Mouse (Mus musculus): ENCODE measurements around the gene Foxn1.

The Foxn1 gene

DNA sequence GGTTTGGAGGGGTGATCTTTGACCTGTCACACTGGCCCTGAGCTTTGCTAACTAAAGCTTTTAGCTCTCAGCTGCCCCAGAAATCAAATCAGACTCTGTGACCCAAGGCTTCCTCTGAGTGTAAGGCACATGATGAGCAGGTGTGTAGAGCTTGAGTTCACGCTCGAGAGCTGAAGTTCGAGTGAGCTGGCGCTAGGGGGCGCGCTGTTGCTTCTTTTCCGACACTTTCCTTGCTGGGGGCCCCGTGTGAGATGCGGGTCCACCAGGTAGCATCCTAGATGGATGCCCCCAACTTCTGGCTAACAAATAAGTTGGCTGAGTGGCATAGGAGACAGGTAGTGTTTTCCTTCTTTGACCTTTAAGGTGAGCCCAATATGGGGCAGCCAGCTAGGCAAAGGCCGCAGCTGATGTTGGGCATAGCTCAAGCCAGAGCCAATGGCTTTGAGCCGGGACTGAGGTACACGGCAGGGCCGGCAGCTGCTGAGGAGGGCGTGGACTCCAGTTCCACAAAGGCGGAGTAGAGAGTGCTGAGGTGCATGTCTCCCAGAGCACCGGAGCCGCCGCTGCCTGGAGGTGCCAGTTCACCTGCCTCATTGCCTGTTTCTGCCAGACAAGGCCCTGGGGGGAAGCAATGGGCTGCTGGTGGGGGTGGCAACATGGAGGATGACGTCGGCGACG, 27.9 kb downstream of the Foxn1 start:
- no peak for DNase-seq (ENCODE audit: low read depth, low spot score)

DNA sequence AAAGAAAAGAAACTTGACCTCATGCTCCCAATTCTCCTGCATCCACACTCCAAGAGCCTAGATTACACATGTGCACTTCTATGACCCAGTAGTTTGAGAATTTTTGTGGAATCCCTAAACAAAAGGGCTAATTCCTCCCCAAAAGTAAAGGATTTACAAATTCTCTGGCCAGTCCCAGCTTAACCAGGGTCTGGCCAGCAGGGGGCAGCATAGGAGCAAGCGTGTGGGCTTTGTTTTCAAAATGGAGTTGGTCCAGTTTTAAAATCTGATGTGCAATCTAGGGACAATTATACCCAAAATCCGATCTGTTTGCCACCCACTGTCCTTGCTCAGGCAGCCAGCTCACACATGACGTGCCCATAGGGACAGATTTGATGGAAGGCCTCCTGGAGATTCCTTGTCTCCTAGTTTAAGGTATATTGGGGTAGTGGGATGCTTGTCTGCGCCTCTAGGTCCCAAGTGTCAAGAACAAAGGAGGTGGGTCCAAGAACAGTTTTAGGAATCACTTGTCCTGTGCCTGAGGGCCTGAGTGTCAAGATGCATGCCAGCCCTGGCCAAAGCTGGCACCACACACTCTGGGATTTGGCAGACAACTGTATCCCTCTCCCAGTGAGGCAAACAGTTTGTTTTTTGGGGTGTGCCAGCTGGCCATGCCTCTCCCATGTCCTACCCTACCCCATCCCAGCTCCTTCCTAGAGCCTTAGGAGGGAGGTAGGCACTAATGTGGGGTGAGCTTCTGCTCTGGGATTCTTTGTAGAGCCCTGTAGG, 30.7 kb downstream of the Foxn1 start:
- DNase-seq (ENCODE audit: low read depth, low spot score), result peak; percentile 75

DNA sequence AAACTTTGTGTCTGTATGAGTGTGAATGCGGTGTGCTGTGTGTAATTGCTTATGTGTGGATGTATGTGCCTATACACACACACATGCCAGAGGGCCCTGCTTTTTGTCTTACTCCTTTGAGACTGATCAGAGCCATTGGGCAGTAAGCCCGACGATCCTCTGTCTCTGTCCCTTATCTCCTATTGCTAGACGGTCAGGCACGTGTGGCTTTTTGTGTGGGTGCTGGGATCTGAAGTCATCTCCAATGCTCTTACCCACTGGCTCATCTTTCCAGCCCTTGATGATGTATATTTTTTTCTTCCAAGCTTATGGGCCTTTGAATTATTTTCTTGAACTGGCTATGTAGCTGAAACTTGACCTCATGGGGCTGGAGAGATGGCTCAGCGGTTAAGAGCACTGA, 31.5 kb downstream of the Foxn1 start:
- DNase-seq (ENCODE audit: low read depth, low spot score), result no peak

DNA sequence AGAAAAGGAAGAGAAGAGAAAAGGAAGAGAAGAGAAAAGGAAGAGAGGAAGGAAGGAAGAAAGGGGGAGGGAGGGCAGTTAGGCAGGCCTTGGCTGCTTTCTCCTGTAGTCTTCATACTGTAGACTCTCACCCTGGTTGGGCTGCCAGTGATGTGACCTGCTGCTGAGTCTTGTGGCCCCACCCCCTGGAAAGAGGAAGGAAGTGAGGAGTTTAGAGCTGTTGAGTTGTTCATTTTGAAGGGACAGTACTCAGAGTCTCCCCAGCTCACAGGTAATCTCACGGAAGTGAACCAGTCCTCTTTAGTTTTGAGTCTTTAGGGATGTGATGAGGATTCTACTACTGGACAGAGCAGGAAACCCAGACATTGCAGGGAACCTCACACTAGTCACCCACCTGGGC, 33.3 kb downstream of the Foxn1 start:
- no peak for DNase-seq (ENCODE audit: low read depth, low spot score)

DNA sequence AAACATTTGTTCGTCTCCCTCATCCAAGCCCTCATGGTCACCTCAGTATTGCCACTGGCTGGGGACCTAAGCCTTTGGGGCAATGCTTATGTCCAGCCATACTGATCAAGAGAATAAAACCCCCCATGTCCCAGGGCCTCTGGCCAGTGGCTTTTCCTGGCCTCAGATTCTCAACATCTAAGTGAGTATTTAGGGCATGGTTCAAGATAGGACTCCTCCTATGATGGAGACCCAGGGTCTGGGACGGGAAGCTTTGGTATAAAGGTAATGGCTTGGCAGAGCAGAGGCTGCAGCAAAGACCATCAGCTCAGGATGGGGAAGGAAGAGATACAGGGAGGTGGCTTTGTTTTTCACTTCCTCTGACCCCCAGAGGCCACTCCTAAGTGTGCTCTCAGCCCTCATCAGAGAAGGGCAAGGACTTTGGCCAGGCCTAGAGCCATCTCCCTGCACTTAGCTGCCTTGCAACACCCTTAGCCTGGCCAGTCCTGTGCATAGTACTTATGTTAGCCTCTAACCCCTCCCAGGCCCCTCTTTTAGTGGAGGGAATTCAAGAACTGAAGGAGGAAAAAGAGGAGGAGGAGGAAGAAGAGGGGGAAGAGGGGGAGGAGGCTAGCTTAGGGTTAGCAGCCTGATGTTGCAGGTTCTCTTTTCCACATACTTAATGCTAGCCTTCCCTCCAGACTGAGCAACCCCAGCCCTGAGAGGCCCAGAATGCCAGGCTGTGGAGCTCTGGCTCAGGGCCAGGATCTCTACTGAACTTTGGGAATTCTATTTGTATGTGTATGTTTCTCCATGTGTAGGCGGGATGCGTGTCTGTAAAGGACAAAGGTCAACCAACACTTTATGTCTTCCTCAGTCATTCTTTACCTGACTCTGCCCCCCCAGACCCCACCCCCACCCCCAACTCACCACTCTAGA, 36.7 kb downstream of the Foxn1 start:
- DNase-seq (ENCODE audit: low read depth, low spot score), result no peak

DNA sequence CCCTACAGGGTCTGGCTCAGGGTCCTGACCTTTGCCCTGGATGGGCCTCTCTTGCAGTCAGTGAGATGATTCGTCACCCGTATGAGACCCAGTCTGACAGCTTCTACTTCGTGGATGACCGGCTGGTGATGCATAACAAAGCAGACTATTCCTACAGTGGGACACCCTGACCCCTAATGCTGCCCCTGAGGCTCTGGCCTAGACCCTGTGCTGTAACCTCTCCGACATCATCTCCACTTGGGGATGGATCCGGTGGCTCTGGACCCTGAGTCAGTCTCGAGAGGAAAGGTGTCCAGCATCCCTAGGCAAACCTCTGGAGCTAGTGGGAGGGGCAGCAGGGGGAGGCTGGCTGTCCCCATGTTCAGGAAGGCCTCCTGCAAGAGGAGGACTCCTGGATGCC, 37.9 kb downstream of the Foxn1 start:
- DNase-seq (ENCODE audit: low read depth, low spot score), result no peak

DNA sequence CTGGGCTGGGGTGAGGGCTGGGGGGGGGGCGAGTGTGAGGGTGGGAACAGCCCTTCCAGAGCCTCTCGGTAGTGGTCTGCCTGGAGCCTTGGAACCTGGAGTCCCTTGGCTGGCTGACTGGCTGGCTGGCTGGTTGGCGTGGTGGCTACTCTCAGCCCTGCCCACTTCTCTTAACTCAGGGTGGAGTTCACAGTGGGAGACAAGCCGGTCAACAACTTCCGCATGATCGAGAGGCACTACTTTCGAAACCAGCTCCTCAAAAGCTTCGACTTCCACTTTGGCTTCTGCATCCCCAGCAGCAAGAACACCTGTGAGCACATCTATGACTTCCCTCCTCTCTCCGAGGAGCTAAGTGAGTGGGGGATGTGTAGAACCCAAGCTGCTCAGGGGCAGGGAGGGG, 38.5 kb downstream of the Foxn1 start:
- no peak for DNase-seq (ENCODE audit: low read depth, low spot score)

DNA sequence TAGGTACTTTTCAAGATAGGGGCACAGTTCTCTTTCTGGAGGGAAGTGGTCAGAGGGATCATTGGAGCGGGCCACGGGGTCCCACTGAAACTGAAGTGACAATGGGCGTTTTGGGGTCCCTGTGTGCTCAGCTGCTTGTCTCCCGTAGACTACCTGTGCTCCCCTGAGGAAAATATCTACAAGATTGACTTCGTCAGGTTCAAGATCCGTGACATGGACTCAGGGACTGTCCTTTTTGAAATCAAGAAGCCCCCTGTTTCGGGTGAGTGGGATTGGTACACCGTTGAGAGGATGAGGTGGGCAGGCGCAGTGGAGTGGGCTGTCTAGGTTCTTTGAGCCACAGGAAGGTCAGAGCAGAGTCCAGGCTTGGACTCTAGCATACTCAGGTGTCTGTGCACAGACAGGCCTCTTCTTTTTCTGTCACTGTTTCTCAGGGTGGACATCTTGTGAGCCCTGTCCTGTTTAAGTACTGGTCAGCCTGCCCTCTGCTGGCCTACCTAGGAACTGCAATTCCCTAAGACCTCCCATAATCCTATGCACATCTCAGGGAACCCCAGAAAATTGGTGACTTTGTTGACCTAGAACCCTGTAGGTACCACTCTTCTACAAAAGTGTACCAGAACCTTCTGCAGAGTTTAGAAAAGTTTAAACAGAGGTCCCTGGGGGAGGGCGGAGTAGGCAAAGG, 39.1 kb downstream of the Foxn1 start:
- peak; percentile 86 for DNase-seq (ENCODE audit: low read depth, low spot score)

DNA sequence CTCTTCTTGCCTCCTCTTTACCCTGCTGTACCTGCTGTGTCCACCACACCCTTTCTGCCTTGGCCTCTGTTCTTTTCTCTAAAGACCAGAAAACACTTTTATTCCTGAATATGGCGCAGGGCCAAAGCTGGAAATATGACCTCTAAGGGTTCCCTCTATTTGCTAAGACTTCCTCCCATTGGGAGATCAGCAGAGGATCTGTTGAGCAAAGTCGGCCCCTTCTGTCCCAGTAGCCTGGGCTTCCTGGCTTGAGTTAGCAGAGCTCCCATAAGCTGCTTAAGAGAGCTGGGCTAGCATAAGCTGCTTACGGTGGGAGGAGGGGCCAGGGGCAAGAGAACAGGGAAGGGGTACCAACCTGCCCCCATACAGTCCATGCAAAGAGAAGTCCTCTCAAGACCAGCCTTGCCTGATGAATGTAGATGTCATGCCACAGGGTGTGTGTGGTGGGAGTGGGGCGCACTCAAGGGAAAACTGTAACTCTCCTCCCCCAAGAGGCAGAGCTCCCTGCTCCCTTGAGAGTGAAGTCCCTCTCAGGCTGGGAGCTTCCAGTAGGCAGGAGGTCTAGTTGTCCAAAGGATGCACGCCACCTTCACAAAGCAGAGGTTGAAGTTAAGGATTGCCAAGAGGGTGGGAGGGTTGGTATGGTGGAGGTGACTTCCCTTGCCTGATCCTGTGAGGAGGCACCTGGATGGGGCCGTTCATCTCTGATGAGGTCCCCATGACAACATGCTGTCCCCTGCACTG, 39.9 kb downstream of the Foxn1 start:
- no peak for DNase-seq (ENCODE audit: low read depth, low spot score)

DNA sequence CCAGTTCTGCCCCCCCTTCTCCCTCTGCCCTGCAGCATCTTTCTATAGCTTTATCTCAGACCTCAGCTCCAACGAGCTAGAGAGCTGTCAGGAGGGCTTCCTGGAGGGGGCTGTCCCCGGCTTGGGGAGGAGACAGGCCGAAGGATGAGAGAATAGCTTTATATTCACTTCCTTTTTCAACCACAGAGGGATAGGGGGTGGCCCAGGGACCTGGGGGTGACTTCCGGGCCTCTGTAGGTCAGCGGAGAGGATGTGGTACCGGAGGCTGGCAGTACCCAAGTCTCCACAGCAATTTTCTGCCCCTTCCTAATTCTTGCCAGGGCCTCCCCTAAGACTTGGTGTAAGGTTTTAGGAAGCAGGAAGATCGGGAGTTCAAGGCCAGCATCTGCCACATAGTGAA, 40.6 kb downstream of the Foxn1 start:
- DNase-seq (ENCODE audit: low read depth, low spot score), result no peak

DNA sequence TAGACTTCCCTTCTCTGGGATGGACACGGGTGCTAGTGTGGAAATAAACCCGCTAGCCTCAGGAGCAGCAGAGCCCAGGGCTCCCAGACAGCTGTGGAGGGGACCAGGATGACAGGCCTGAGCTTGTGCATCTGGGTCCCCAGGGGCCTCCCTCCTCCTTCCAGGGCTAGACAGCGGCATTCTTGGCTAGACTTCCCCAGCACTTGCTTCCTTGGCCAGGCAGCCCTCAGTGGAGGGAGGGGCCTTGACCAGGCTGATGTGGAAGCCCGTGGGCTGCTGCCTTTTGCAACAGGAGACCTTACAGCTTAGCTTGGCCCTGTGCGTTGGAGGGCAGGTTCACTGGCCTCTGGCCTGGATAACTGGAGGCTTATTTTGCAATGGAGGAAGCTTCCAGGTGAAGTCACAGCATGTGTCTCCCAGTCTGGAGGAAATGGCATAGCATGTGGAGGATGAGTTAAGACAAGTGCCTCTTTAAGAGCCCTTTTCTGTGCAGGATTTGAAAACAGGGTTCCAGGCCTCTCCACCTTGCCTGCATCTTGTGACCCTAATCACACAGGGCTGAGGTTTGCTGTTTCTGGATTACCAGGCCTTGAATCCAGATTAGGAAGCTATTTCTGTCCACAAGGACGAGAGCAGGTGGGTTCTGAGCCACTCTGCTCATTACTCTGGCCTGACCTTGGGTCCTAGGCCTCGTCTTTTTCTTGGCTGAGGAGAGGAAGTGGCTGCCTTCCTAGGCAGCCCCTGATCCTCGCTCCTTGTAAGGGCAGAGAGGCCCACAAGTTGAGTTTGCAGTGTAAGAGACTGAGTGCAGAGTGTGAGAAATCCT, 41.3 kb downstream of the Foxn1 start:
- peak; percentile 39 for DNase-seq (ENCODE audit: low read depth, low spot score)

DNA sequence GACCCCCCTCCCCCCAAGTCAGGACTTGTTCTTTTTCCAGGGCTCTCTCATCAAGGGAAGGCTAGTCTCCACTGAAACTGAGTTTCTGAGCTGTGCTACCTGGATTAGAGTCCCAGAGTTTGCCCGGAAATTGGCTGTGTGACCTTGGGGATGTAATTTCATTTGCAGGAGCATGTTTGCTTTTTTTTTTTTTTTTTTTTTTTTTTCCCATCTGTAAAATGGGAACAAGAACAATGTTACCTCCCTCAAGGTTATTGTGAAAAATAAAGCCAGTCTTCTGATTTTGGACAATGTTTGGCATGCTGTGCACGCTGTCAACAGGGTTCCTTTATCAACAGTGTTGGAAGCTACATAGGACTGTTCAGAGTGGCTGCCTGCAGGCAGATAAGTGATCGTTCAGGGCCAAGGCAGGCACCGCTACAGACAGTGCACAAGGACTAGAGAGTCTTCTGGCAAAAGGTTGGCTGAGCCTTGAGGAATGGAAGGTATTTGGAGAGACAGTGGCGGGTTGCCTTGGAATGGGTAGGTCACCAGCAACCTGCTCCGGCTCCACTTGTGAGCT, 41.9 kb downstream of the Foxn1 start:
- DNase-seq (ENCODE audit: low read depth, low spot score), result no peak

DNA sequence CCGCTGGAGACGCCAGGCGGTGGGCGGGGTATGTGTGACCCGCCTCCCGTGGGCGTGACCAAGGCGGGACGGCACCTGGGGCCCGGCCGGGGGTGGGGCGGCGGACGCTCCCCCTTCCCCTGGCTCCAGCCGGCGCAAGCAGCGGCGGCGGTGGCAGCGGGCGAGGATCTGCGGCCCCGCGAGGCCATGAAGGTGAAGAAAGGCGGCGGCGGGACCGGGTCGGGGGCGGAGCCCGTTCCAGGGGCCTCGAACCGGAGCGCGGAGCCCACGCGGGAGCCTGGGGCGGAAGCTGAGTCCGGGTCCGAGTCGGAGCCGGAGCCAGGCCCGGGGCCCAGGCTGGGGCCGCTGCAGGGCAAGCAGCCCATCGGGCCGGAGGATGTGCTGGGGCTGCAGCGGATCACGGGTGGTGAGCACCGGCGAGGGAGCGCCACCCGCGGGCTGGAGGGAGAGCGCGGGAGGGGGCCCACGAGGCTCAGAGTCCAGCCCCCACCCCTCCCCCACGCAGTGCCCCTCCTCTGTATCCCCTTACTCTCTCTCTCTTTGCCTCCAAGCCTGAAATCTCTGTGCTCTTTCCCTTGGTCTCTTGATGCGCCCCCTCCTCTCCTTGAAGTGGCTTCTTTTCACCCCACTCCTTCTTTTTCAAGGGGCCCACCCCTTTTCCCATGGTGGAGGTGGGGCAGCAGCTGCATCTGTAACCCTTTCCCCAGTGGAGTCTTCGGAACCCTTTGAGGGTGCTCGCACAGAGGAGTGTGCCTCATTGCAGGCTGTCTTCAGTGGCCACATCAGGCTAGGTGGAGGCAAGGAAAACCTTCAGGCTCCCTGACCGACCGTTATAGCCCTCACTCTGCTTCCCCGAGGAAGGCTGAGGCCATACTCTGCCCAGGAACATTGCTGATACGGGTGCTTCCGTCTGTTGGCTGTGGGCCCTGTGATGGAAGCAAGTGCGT, 42.7 kb downstream of the Foxn1 start, which contains the start of gene Unc119:
Gene Unc119 (plus strand): TSS at position 102 of the 947 bp plus-strand sequence.
- peak; percentile 76 for DNase-seq (ENCODE audit: low read depth, low spot score)

DNA sequence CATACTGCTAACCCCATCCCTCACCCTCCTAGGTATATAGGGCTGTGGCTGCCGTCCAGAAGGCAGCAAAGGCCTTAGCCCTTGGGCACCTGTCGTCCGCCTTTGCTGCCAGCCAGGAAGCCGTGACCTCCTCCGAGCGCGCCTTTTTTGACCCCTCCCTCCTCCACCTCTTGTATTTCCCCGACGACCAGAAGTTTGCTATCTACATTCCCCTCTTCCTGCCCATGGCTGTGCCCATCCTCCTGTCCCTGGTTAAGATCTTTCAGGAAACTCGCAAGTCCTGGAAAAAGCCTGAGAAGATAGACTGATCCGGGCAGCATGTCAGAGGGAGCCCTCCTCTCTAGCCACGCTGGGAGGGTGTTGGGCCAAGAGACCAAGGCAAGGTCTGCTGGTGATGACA, 44.7 kb downstream of the Foxn1 start:
- no peak for DNase-seq (ENCODE audit: low read depth, low spot score)

DNA sequence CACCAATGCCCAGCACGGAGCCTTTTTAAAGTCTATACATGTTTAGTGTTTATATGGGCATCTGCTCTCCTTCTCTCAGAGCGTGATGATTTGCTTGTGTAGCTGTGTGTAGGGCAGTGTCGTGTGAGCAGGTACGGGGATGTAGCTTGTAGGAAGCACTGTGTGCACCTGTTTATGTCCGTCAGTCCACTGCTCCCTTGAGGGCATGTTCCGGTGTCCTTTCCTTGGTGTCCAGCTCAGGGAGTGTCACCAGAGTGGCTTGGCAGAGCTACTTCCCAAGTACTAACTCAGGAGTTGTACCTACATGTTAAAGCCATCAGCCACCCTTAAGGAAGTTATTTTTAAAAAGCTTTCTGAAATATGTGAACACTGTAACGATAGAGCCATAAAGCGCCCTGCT, 49.3 kb downstream of the Foxn1 start:
- DNase-seq (ENCODE audit: low read depth, low spot score), result no peak

DNA sequence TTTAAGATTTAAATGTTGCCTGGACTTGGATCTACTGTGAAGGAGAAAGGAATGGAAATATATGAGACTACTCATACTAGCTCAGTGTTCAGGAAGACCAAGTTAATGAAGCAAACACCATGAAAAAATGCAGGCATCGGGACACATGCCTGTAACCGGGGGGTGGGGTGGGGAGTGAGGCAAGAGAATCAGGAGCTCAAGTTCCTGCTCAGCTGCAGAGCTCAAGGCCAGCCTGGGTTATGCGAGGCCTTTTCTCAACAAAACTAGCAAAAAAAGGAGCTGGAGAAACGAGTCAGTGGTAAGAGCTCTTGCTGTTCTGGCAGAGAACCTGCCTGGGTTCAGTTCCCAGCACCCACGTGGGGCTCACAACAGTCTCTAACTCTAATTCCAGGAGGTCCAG, 52.4 kb downstream of the Foxn1 start:
- no peak for DNase-seq (ENCODE audit: low read depth, low spot score)

DNA sequence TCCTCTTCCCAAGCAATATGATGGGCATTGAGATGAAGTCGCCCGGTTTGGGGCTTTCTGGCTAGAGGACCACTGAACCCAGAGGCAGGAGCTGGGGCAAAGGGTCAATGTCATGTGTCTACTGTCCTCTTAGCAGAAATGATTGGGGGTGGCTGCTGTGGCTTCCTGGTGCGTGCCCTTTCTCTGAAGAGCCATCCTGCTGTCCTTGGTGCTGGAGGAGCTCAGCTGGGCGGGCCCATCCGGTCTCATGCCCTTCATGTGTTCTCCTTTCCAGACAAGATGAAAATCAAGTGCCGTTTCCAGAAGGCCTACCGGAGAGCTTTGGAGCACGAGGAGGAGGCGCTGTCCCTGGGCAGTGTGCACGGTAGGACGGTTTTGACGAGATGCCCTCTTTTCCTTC, 53.7 kb downstream of the Foxn1 start:
- DNase-seq (ENCODE audit: low read depth, low spot score), result no peak

DNA sequence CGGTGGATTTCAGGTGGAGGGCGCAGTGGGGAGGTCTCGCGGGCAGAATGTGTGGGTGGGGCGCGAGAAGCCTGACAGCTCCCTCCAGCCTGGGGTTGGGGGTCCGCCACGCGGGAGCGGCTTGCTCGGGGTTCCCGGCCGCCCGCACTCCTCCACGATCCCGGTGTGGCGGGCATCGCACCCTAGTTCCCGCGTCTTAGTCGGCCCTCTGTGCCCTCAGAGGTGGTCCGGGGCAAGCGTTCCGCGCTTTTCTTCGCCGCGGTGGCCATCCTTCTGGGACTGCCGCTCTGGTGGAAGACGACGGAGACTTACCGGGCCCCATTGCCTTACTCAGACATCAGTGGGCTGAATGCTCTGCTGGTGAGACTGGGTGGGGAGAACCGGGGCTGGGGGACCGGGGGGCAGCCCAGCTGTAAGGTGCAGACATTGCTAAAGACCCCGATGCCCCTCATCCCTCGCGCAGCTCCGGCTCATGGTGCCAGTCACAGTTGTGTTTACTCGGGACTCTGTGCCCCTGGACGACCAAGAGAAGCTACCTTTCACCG, 57.8 kb downstream of the Foxn1 start:
- DNase-seq (ENCODE audit: low read depth, low spot score), result no peak

All from mesoderm, embryonic 11.5 days (tissue).